Mouse (Mus musculus): ENCODE measurements around the gene Mapkapk2.
"Not testable (repeated sequence)": the region's sequence is repeated elsewhere in the genome, so short reads cannot be mapped to it uniquely, and the experiment has no call there.

Mapkapk2 gene

DNA sequence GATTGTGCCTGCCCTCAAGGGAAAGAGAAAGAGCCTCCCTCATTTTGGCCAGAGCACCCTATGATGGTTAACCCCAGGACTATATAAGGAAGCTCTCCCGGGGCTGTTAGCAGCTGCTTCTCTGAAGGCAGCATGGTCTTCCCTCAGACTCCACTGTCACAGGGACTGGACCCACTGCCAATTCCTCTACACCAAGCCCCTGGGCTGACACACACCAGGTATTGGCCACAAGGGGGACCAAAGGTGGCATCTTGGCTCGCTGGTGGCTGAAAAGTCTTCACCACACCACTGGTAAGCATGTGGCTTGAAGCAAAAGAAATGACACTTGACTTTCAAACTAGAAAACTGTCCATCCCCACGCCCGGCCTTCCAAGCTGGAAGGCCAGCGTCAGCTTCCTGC lies 47.0 kb downstream of the Mapkapk2 start:
- in situ Hi-C loops (cut with MboI, MseI) = no loop called here

DNA sequence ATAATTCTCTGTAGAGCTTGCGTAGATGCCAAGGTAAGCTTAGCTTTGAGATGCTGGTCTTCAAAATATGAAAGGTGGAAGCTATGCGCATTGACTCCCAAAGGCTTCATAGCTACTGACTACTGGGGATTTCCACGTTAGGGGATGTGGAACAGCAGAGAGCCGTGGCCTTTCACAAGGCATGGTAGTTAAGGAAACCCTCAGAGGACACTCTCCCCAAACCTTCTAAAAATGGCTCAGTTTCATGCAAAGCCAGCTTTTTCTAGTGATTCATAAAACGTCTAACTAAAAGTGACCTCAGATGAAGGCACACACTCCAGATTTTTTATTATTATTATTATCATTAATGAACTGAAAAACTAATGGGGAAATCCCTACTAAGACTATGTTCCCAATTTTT lies 47.6 kb downstream of the Mapkapk2 start:
- in situ Hi-C loops (cut with MboI, MseI) = no loop called here

DNA sequence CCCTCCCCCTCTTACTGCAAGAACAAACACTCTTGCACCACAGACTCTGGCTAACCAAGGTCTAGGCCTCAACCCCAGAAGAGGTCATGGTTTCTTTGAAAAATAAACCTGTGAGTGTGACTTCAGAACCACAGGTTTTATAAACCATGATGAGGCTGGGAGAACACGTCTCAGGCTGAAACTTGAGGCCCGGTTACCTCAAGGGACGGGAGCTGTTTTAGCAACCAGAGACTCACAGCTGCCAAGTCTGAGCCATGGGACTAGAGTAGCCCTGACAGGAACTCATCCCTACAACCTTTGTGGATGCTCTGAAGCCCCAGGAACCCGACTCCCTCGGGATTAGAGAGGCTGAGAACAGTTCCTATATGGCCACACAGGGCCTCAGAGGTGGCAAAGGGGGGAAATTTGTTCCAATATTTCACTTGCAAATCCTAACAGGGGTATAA lies 48.2 kb downstream of the Mapkapk2 start:
- in situ Hi-C loops (cut with MboI, MseI) = no loop called here

DNA sequence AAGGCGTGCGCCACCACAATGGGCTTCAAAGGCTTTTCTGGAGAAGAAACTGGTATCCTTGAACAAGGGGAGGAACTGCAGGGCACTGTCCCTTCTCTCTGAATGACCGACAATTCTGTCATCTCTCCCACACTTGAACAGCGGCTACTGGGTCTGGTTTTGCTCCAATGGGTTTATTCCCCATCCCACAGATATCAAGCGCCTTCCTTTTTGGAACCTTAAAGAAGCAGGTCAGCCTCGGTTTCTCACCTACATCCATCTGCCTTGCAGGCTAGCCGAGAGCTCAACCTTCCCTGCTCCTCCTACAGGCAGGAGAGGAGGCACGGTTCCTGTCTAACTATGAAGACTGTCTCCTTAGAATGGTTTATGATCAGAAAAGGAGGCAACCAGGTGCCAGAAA lies 48.7 kb downstream of the Mapkapk2 start:
- in situ Hi-C loops (cut with MboI, MseI) = no loop called here

DNA sequence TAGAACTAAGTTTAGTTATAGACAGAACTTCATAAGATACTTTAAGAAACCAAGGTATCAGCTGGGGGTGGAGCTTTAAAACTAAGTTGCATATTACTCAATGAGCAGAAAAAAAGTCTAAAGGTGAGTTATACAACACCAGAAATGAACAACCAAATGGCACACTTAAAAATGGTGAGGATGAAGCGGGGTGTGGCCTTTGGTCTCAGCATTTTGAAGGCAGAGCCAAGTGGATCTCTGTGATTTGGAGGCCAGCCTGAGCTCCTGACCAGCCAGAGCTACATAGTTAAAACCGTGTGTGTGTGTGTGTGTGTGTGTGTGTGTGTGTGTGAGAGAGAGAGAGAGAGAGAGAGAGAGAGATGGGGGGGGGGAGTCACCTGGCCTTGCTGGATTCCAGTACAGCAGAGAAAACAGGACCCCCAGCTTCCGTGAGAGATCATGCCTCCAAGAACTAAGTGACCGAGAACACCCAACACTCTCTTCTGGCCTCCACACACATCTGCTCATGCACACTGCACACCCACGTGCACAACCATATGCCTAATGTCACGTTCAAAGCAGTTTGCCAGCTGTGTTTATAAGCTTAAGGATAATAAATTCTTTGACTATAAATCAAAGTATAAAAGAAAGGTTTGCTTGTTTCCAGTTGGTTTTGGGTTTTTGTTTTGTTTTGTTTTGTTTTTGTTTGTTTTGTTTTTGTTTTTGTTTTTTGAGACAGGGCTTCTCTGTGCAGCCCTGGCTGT lies 49.3 kb downstream of the Mapkapk2 start:
- in situ Hi-C loops (cut with MboI, MseI) = no loop called here

DNA sequence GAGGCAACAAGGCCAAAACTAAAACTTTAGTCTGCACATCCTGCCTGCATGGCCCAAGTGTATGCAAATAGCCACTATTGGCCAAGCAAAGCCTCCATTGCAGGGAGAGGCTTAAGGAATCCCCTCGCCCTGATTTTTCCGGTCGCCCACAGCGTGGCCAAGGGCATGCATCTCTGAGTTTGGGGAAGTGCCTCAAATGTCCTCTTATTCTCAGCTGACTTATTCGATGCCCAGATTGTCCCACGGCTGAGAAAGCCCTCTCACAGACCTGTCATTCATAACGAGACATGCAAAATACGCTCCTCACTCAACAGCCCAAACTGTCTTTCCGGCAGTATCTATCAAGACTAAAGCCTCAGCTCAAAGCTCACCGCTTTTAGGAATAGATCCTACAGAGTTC lies 51.0 kb downstream of the Mapkapk2 start:
- in situ Hi-C loops (cut with MboI, MseI) = no loop called here

DNA sequence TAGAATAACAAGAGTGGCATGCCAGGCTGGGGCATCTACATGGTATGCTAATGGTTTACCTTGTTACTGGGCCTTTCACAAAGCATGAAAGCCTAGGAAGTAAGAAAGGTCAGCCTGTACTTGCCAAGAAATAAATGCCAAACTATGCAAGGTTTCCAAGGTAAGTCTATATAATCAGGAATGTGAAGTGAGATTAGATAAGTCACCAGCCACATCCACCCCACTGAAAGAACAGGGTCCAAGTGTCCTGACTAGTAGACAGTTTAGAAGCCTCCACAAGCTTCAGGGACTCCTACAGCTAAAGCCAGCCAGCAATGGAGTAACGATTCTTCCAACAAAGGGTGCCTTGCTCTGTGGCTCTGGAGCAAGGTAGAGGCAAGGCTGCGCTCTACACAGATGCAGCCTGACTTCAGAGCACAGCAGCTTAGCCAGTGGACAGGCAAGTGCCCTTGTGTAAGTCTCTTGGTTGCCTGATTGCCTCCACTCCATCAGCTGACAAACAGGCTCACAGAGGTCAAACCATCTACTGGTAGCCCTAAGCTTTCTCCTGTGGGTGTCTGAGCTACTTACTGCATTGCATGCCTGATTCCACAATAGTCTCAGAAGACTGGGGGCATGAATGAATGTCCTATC lies 51.8 kb downstream of the Mapkapk2 start:
- in situ Hi-C loops (cut with MboI, MseI) = no loop called here

DNA sequence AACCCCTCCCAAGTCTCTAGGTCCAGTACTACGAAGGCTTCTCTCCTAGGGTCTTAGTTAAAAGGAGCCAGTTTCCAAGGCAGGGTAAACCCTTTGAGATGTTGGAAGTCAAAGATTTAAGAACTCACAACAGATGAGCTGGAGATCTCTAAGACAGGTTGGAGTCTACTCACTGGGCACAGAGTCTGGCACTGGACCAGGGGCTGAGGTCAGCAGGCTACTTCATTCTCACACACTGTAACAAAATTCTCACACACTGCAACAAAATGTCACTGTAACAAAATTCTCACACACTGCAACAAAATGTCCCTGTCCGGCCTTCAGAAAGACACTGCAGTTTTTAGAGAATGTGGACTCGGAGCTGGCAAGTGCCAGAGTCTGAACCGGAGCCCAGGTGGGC lies 54.0 kb downstream of the Mapkapk2 start:
- in situ Hi-C loops (cut with MboI, MseI) = no loop called here

DNA sequence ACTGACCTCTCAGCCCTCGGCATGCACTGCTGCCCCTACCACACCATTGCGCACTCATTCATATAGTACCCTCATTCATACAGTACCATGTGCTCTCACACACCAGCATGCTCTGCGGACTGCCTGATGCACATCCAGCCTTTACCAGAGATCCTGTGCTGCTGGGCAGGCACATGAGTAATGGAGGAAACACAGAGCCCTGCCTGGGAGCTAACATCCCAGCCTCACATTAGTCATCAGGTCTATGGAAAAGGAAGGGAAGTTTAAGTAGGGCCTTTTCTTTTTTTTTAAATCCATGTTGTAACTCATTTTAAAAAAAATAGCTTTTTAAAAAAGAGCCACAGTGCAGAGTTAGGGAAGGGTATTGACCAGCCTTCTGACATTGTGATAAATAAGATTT lies 54.9 kb downstream of the Mapkapk2 start:
- in situ Hi-C loops (cut with MboI, MseI) = no loop called here

DNA sequence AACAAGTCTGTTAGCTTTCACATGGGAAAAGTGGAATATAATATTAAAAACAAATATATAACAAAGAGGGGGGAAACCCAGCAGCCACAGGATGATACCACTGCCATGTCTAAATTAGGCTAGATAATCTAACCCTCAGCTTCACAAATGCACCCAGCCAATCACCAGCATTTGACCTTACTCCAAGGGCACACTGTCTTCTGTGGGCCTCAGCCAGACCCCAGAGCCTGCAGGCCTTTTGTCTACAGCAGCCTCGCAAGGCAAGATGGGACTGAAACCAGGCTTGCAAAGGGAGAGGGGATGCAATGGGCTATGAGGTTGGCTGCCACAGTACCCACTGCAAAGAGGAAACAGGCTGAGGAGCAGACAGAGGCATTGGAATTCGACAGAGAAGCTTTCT lies 55.4 kb downstream of the Mapkapk2 start:
- in situ Hi-C loops (cut with MboI, MseI) = no loop called here

DNA sequence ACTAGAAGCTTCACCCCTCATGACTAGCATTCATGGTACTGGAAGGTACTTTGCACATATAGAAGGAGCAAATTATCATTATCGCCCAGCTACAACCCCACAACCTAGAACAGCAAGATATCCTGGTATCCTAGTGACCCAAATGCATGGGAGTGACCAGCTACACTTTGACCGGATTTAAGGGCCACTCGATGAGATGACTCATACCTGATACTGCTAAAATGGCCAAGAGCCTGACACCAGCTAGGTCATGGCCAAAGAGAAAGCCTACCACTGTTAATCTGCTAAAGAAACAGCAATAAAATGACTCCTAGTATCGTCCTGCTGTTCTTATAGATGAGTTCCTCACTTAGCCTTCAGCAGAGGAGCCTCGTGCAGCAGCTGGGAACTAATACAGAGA lies 58.1 kb downstream of the Mapkapk2 start:
- in situ Hi-C loops (cut with MboI, MseI) = no loop called here

DNA sequence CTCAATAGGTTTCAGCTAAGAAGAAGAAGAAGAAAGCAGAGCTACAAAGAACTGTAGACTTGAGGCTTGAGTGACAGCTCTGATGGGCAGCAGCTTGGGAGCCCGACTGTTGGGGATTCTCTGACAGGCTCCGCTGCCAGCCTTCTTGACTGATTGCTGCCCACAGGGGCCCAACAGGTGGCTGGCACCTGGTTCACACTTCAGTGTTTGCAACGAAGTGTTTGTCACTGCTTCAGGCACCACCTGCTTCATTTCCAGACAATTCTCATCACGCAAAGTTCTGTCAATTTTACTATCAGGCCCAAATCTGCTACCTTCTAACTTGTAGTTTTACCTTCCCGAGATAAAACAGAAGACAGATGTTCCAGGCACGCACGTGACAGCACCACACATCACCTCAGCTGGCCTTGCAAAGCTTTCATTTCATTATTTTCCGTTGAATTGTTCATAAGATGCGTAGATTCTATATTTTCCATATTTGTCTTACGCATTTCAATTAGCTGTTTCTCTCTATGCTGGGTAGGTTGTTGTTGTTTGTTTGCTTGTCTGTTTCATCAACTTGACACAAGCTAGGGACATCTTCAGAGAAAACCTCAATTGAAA lies 59.1 kb downstream of the Mapkapk2 start:
- in situ Hi-C loops (cut with MboI, MseI) = no loop called here

DNA sequence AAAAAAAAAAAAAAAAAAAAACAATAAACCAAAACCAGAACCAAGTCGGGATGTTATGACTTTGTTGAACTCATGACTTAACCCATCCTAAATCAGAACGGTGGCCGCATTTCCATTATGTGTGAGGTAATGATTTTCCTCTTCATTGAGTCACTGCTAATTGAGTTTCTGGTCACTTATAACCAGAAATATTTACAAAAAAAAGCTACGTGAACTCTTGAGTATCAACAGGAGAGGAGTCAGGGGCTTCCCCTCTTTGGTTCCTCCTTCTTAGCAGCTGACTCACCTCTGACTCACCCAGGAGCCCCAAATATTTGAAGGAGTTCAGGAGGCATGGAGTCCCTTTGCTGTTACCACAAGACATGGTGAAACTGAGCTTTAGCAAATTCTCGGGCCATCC lies 59.6 kb downstream of the Mapkapk2 start:
- in situ Hi-C loops (cut with MboI, MseI) = no loop called here

DNA sequence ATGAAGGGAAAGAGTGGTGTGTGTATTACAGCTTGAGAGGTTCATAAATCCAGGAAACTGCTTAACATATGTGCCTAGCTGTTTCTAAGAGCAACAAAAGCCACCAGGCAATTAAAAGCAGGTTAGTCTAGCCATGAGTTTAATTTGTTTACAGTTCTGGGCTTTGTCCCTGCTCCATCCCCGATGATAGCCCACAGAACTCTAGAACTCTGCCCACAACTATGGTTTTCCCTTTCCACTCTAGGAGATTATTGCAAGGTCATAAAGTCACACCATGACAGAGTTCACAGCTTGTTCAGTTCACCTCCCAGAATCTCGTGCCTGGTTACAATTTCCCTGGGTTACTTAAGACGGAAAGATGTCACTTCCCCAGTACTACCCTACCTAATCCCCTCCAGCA lies 66.4 kb downstream of the Mapkapk2 start:
- in situ Hi-C loops (cut with MboI, MseI) = no loop called here

DNA sequence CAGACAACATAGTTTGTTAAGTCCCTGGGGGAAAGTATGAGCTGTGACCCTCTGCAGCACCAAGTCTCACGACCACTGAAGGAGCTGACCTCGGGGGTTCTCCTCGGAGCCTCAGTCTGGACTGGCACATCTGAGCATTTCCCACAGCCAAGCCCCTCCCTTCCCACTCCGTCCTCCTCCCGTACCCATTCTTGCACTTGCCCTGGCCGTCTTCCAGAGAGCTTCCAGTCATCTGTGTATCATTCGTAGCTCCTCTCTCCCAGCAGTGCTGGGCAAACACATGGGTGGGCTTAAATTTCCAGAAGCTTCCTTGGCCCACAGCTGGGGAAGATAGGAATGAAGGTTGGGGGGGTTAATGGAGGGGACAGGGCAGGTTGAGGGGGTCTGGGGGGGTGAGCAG lies 67.4 kb downstream of the Mapkapk2 start:
- in situ Hi-C loops (cut with MboI, MseI) = no loop called here

DNA sequence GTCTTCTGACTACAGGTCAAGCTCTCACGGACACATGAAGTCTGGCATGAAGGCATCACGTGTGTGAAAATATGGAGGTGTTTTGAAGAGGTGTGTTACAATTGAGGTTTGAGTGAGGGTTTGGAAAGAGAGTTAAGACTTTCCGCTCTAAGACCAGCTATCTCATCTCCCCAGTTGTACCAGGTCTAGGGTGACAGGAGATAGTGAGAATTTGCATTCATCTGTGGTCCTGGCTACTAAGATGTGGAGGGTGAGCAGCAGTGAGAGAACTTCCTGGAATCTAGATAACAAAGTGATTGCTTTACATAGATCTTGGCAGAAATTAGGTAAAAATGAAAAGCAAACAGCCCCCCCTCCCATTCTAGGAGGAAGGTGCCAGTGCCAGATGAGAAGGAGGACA lies 68.4 kb downstream of the Mapkapk2 start:
- in situ Hi-C loops (cut with MboI, MseI) = no loop called here

DNA sequence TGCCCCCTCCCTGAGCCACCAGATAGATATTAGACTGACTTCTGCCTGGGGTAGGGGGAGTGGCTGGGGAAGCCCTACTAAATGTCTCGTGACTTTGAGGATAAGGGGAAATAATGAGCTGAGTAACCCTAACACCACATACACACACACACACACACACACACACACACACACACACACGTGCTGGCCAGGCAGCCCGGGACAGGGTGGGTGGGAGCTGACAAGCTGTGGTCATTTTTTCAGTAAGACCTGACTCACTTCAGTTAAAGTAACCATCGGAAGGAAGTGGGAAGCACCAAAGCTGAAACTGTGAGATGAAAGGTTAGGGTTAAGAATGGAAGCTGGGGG lies 71.8 kb downstream of the Mapkapk2 start:
- in situ Hi-C loops (cut with MboI, MseI) = no loop called here

DNA sequence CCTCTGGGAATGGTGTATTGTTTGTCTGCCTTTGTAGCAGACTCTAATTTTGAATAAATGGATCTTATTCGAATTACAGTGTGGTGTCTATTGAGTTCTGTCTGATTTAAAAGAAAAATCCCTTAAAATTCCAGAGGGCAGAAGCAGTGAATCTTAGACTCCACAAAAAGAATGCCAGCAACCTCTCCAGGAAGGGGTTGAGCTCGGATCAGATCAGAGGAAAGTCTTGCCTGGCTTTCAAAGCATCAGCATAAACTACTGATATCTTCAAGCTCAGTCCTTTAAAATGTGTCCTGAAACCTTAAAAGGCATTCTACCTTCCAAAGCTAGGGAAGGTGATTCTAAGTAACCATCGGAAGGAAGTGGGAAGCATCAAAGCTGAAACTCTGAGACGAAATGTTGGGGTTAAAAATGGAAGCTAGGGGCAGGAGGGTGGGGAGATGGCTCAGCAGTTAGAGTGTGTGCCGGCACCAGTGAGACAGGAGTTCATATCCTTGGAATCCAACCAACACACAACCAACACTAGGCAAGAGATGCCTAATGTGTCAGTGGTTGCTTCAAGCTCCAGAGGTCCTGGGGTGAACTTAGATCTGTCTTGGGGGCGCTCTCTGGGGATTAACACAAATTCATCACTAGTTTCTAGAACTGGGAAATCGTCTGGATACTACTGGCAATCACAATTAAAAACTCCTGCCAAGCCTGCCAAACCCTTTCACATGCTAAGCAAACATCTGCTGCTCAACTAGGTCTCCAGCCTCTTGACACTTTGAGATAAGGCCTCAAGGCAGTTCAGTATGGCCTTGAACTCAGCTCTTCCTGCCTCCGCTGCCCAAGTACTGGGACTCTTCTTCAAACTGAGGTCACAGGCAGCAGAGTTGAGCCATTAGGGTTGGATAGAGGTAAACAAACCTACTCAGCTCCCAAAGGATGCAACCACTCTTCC lies 72.5 kb downstream of the Mapkapk2 start:
- in situ Hi-C loops (cut with MboI, MseI) = no loop called here

DNA sequence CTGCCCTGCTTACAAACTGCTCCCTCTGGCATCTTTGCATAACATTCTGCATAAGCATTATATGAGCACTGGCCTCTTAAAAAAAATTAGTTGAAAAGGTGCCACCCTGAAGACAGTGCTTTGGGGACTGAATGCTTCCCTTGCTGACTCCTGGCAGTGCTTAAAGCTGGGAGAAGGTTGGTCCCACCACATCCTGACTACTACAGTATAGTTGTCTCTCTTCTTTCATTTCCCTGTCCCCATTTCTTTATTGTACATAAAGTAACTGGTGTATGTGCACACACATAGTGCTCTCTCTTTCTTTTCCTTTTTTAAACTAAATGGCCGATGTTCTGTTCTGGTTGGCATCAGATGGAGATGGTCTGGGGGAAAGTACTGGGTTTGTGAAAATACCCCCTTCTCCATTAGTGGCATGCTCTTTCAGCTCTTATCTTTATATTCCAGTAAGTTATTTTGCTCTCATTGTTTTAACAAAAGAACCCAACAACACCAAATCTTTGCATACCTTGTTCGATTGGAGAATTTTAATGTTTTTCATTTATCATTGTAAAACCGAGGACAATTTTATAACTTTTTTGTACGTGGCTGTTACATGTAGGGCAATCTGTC lies 74.3 kb downstream of the Mapkapk2 start:
- in situ Hi-C loops (cut with MboI, MseI) = not testable (repeated sequence)

DNA sequence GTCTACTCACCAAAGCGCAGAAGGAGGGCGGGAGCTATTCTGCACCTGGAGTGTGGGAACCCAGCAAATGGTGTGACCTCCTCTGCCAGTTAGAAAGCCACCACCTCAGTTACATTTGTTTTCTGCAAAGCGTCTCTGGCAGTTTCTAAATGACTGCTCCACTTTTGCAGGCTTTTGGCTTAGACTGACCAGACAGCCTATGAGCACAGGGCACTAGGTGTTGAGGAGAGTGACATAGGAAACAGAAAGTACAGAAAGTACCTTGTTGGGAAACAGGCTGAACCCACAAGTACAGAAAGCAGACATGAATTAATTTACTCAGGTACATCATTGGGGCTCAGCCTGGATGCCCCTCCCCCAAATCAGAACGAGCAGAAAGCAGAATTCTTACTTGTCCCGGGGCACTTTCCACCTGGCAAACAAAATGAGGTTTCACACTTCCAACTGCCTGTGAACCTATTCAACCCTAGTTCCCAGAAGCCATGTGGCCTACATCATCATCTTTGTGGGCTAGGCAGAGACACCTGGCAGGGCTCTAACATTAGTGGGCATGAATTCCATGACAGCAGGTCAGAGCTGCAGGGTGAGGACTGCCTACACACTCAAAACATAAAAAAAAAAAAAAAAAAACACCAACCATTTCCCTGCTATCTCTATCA lies 74.9 kb downstream of the Mapkapk2 start:
- in situ Hi-C loops (cut with MboI, MseI) = no loop called here

DNA sequence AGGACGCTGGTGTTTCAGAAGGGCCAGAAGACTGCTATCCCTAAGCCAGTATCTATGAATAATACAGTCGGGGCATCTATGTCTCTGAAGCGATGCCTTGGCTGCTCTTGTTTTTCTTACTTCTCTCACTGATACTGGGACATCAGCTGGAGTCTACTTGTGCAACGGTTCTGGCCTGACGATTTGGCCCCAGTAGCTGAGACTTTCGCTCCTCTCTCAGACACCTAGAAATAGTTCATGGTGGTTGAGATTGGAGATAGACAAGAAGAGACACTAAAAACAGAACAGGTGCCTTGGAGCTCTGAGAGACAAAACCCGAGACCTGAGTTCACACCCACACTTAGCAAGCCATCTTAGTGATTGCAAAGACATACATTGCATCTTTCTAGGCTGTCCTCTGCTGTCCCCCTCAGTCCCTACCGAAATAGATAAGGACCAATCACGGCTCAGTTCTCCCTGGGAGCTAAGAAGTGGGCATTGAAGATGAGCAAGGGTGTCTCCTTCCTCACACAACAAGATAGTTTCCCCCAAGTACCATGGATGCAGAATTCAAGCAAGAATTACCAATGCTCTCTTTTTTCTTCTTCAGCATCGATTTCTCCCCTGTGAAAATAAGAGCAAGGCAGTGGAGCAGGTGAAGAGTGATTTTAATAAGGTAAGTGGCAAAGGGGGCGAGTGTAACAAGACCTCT lies 75.6 kb downstream of the Mapkapk2 start:
- in situ Hi-C loops (cut with MboI, MseI) = no loop called here
